Mouse (Mus musculus) olfactory bulb, adult 2 months (tissue): Measurements from ENCODE around the gene Gprc5b.

Experiments
- CTCF ChIP-seq: fragments of 200-500 bp; IDR thresholded peaks from 2 replicates; pipeline ENCODE4 v1.5.1; 2012; ENCODE audit warnings: low read depth, mild to moderate bottlenecking, low read length, moderate library complexity; ENCODE audit not compliant: insufficient read depth
- POLR2A ChIP-seq: fragments of 200-500 bp; IDR thresholded peaks from 2 replicates; pipeline ENCODE4 v1.6.1; 2012; ENCODE audit warnings: mild to moderate bottlenecking, low read depth, low read length, moderate library complexity; ENCODE audit not compliant: insufficient read depth

DNA sequence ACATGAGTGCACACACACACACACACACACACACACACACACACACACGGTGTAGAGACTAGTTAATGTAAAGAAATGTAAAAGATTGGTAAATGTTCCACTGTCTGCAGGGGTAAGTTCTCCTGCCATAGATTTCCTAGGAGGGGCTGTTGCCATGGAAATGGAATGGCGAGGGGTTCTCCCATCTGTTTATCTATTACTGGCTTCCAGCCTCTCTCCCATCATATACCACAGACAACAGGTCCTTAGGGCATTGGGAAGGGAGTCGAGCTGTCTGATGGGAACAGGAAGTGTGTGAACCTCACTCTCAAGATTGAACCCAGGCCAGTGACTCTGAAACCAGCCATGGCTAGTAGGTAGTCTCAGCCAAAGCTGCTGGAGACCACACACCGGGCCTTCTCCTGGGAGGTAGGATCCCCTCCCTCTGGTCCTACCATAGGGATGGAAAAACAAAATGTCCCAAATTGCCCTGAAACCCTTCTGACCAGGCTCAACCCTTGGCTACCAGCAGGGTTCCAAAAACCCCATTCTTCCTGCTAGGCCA is 3.6 kb downstream of the Gprc5b start:
- TF ChIP-seq CTCF (no peak), POLR2A (no peak)
